Mouse (Mus musculus): ENCODE measurements around the gene Spock1. TPM values are rescaled to one million over a fixed set of nuclear protein-coding genes. Genes with fewer than 3 reads are reported as not detected.

The Spock1 gene
- polyA plus RNA-seq, 1 experiment from 2014 or later: 4.0 TPM

GRCm38 (mm10) chr13:57702966-57703365 is 205.2 kb downstream of the Spock1 start:
- DNase-seq (ENCODE audit: low spot score): no peak
- H3K27me3 ChIP-seq (replicated peaks; ENCODE audit: low read depth, poor library complexity, severe bottlenecking): no peaks in the 10 kb centered on the region
- H3K4me1 ChIP-seq: no peaks in the 10 kb centered on the region; the same call in 1 of the 2 replicates
- H3K36me3 ChIP-seq (replicated peaks): no peaks in the 10 kb centered on the region
- H3K4me3 ChIP-seq: no peak overlapping the region
- no peaks in the 10 kb centered on the region for H3K9me3 ChIP-seq
- WGBS: 81% methylated on average over 2 of the region's 2 CpGs
- no peak overlapping the region for H3K27ac ChIP-seq (replicated peaks)

- no peak overlapping the region for H3K27ac ChIP-seq (replicated peaks)
- no peaks in the 10 kb centered on the region for H3K4me1 ChIP-seq
- no peaks in the 10 kb centered on the region for H3K36me3 ChIP-seq (replicated peaks)
- WGBS: 74% methylated on average over 5 of the region's 5 CpGs
- H3K9me3 ChIP-seq: no peaks in the 10 kb centered on the region
- DNase-seq (ENCODE audit: low spot score): no peak
- H3K27me3 ChIP-seq (replicated peaks; ENCODE audit: low read depth, poor library complexity, severe bottlenecking): no peaks in the 10 kb centered on the region
- H3K4me3 ChIP-seq: no peak overlapping the region
Measured at GRCm38 (mm10) chr13:57696685-57697084, 211.4 kb downstream of the Spock1 start.

- H3K4me1 ChIP-seq: peaks cover 5% of the 10 kb centered on the region; the same call in 1 of the 2 replicates
- H3K27me3 ChIP-seq (replicated peaks; ENCODE audit: low read depth, poor library complexity, severe bottlenecking): no peaks in the 10 kb centered on the region
- H3K27ac ChIP-seq (replicated peaks): no peak overlapping the region
- WGBS: 80% methylated on average over 5 of the region's 5 CpGs
- no peaks in the 10 kb centered on the region for H3K36me3 ChIP-seq (replicated peaks)
- no peak overlapping the region for H3K4me3 ChIP-seq
- H3K9me3 ChIP-seq: no peaks in the 10 kb centered on the region
- DNase-seq (ENCODE audit: low spot score): no peak
Measured at GRCm38 (mm10) chr13:57688926-57689325, 219.2 kb downstream of the Spock1 start.

GRCm38 (mm10) chr13:57686437-57686836 is 221.7 kb downstream of the Spock1 start:
- no peak for DNase-seq (ENCODE audit: low spot score)
- peaks cover 5% of the 10 kb centered on the region; the same call in 1 of the 2 replicates for H3K4me1 ChIP-seq
- no peak overlapping the region for H3K27ac ChIP-seq (replicated peaks)
- H3K9me3 ChIP-seq: no peaks in the 10 kb centered on the region
- 77% methylated on average over 5 of the region's 5 CpGs for WGBS
- no peaks in the 10 kb centered on the region for H3K27me3 ChIP-seq (replicated peaks; ENCODE audit: low read depth, poor library complexity, severe bottlenecking)
- H3K36me3 ChIP-seq (replicated peaks): no peaks in the 10 kb centered on the region
- H3K4me3 ChIP-seq: no peak overlapping the region

GRCm38 (mm10) chr13:57685201-57685600 is 222.9 kb downstream of the Spock1 start:
- Histone ChIP-seq H3K27me3 (replicated peaks; ENCODE audit: low read depth, poor library complexity, severe bottlenecking) (no peaks in the 10 kb centered on the region), H3K27ac (replicated peaks) (no peak overlapping the region), H3K4me3 (no peak overlapping the region), H3K4me1 (peaks cover 5% of the 10 kb centered on the region; the same call in 1 of the 2 replicates), H3K9me3 (no peaks in the 10 kb centered on the region), H3K36me3 (replicated peaks) (no peaks in the 10 kb centered on the region)
- WGBS: 79% methylated on average over 11 of the region's 11 CpGs
- DNase-seq (ENCODE audit: low spot score): no peak

GRCm38 (mm10) chr13:57679591-57679990 is 228.5 kb downstream of the Spock1 start:
- 87% methylated on average over 2 of the region's 2 CpGs for WGBS
- no peak overlapping the region for H3K27ac ChIP-seq (replicated peaks)
- H3K36me3 ChIP-seq (replicated peaks): no peaks in the 10 kb centered on the region
- H3K4me3 ChIP-seq: no peak overlapping the region
- H3K9me3 ChIP-seq: no peaks in the 10 kb centered on the region
- no peaks in the 10 kb centered on the region for H3K4me1 ChIP-seq
- no peaks in the 10 kb centered on the region for H3K27me3 ChIP-seq (replicated peaks; ENCODE audit: low read depth, poor library complexity, severe bottlenecking)
- DNase-seq (ENCODE audit: low spot score): no peak

- no peaks in the 10 kb centered on the region for H3K4me1 ChIP-seq
- no peaks in the 10 kb centered on the region for H3K9me3 ChIP-seq
- WGBS: 97% methylated on average over 1 of the region's 1 CpGs
- DNase-seq (ENCODE audit: low spot score): no peak
- H3K36me3 ChIP-seq (replicated peaks): no peaks in the 10 kb centered on the region
- H3K4me3 ChIP-seq: no peak overlapping the region
- no peak overlapping the region for H3K27ac ChIP-seq (replicated peaks)
- H3K27me3 ChIP-seq (replicated peaks; ENCODE audit: low read depth, poor library complexity, severe bottlenecking): no peaks in the 10 kb centered on the region
Measured at GRCm38 (mm10) chr13:57676820-57677219, 231.3 kb downstream of the Spock1 start.

- Histone ChIP-seq H3K4me3 (no peak overlapping the region), H3K36me3 (replicated peaks) (no peaks in the 10 kb centered on the region), H3K4me1 (no peaks in the 10 kb centered on the region; the same call in 1 of the 2 replicates), H3K27ac (replicated peaks) (no peak overlapping the region), H3K9me3 (no peaks in the 10 kb centered on the region), H3K27me3 (replicated peaks; ENCODE audit: low read depth, poor library complexity, severe bottlenecking) (no peaks in the 10 kb centered on the region)
- WGBS: 88% methylated on average over 1 of the region's 1 CpGs
- DNase-seq (ENCODE audit: low spot score): no peak
Measured at GRCm38 (mm10) chr13:57673399-57673798, 234.7 kb downstream of the Spock1 start.

GRCm38 (mm10) chr13:57672762-57673161 is 235.4 kb downstream of the Spock1 start:
- H3K27me3 ChIP-seq (replicated peaks; ENCODE audit: low read depth, poor library complexity, severe bottlenecking): no peaks in the 10 kb centered on the region
- H3K36me3 ChIP-seq (replicated peaks): no peaks in the 10 kb centered on the region
- WGBS: 80% methylated on average over 3 of the region's 3 CpGs
- peaks cover 6% of the 10 kb centered on the region for H3K4me1 ChIP-seq
- no peak for DNase-seq (ENCODE audit: low spot score)
- no peaks in the 10 kb centered on the region for H3K9me3 ChIP-seq
- H3K27ac ChIP-seq (replicated peaks): no peak overlapping the region
- H3K4me3 ChIP-seq: no peak overlapping the region

GRCm38 (mm10) chr13:57671919-57672318 is 236.2 kb downstream of the Spock1 start:
- DNase-seq (ENCODE audit: low spot score): no peak
- peaks cover 14% of the 10 kb centered on the region for H3K4me1 ChIP-seq

GRCm38 (mm10) chr13:57671322-57671721 is 236.8 kb downstream of the Spock1 start:
- no peak for DNase-seq (ENCODE audit: low spot score)
- WGBS: 83% methylated on average over 5 of the region's 5 CpGs
- H3K27ac ChIP-seq (replicated peaks): no peak overlapping the region

More at GRCm38 (mm10) chr13:57671919-57672318, 236.2 kb downstream of the Spock1 start:
- H3K27ac ChIP-seq (replicated peaks): no peak overlapping the region
- no peaks in the 10 kb centered on the region for H3K36me3 ChIP-seq (replicated peaks)
- H3K9me3 ChIP-seq: no peaks in the 10 kb centered on the region
- no peaks in the 10 kb centered on the region for H3K27me3 ChIP-seq (replicated peaks; ENCODE audit: low read depth, poor library complexity, severe bottlenecking)
- no peak overlapping the region for H3K4me3 ChIP-seq
- WGBS: 85% methylated on average over 9 of the region's 9 CpGs

GRCm38 (mm10) chr13:57667621-57668020 is 240.5 kb downstream of the Spock1 start:
- H3K27ac ChIP-seq (replicated peaks): no peak overlapping the region
- DNase-seq (ENCODE audit: low spot score): no peak
- peaks cover 26% of the 10 kb centered on the region for H3K4me1 ChIP-seq
- no peak overlapping the region for H3K4me3 ChIP-seq
- 64% methylated on average over 3 of the region's 3 CpGs for WGBS
- no peaks in the 10 kb centered on the region for H3K9me3 ChIP-seq
- H3K36me3 ChIP-seq (replicated peaks): no peaks in the 10 kb centered on the region
- H3K27me3 ChIP-seq (replicated peaks; ENCODE audit: low read depth, poor library complexity, severe bottlenecking): peaks cover 20% of the 10 kb centered on the region

More at GRCm38 (mm10) chr13:57671322-57671721, 236.8 kb downstream of the Spock1 start:
- no peaks in the 10 kb centered on the region for H3K9me3 ChIP-seq
- H3K27me3 ChIP-seq (replicated peaks; ENCODE audit: low read depth, poor library complexity, severe bottlenecking): 0 out of 2 replicates have a peak, but pooled peaks cover 3% of the 10 kb centered on the region
- H3K4me1 ChIP-seq: peaks cover 20% of the 10 kb centered on the region
- H3K36me3 ChIP-seq (replicated peaks): no peaks in the 10 kb centered on the region
- H3K4me3 ChIP-seq: no peak overlapping the region

GRCm38 (mm10) chr13:57666173-57666842 is 241.8 kb downstream of the Spock1 start:
- peaks cover 26% of the 10 kb centered on the region for H3K4me1 ChIP-seq
- DNase-seq (ENCODE audit: low spot score): no peak
- H3K27ac ChIP-seq (replicated peaks): no peak overlapping the region; the same call in 1 of the 2 replicates
- WGBS: 45% methylated on average over 9 of the region's 9 CpGs
- H3K27me3 ChIP-seq (replicated peaks; ENCODE audit: low read depth, poor library complexity, severe bottlenecking): peaks cover 20% of the 10 kb centered on the region
- H3K9me3 ChIP-seq: no peaks in the 10 kb centered on the region
- H3K36me3 ChIP-seq (replicated peaks): no peaks in the 10 kb centered on the region
- no peak overlapping the region for H3K4me3 ChIP-seq

Measured in embryonic facial prominence, embryonic 10.5 days (tissue).